ENCODE assay signal across 9 mouse cellular contexts in the genomic region with DNA sequence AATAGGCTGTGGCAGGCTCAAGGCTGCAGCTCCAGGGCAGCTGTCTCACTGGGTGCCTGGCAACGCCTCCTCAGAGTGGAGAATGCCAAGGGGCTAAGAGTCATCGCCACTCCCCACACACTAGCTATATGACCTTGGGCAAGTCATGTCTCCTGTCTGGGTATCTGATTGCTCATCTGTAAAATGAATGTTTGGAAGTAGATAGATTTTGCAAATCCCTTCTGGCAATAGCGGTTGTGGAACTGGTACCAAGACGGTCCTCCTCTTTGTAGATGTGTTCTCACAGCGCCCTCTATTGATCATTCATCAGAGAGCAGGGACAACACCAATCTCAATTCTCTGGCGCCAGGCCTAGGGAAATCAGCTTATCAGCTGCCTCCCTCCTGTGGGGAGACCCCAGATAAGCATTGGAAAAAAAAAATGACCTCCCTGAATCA. TPM values are rescaled to one million over a fixed set of nuclear protein-coding genes. Genes with fewer than 3 reads are reported as not detected.
DNase-seq lines count a peak whose midpoint lies in the region; ATAC-seq lines count a peak whose summit lies in the region.
"Had no signal": no experiment of that assay in that cellular context is flagged by ENCODE, and none has a peak within 500 bp of the region (broad histone marks: within the 10 kb centered on the region; RNA-seq: fewer than 3 reads in every experiment).

No protein-coding gene starts in this region.

- no peak overlapping the region for H3K27ac ChIP-seq in neural tube, embryonic 11.5 days (ENCODE audit: low read depth, low read length)
- H3K27ac ChIP-seq: embryonic facial prominence, embryonic 13.5 days had no signal

- peak; percentile 4 for DNase-seq in 3134 (ENCODE audit: extremely low read depth, insufficient read length, low spot score)
- peak; percentile 30 for DNase-seq in NIH3T3 (ENCODE audit: low read depth)
- peak; percentile 76 to 83 for DNase-seq in cerebellum, postnatal 10 days
- peak; percentile 52 to 67 for DNase-seq in layer of hippocampus, postnatal 36 days
- peak; percentile 70 for DNase-seq in neural tube, embryonic 11.5 days (ENCODE audit: low spot score)
- DNase-seq in thymus, adult 18-20 months: no peak
- DNase-seq in lung, postnatal 10 days: no peak

- no peaks in the 10 kb centered on the region for H3K36me3 ChIP-seq in neural tube, embryonic 11.5 days (ENCODE audit: control insufficient read depth, insufficient read depth, low read length)
- H3K36me3 ChIP-seq: embryonic facial prominence, embryonic 13.5 days had no signal

- peak; percentile 53 to 62; a peak in 1 of 4 replicates for ATAC-seq in hematopoietic stem cell, adult 5-6 weeks (replicated peaks in 1 of 2; ENCODE audit: insufficient read depth in 1 of 2, low FRiP score in 2 of 2, low TSS enrichment in 1 of 2, low read depth in 1 of 2, poor library complexity in 2 of 2, severe bottlenecking in 2 of 2)
- ATAC-seq in neural tube, embryonic 11.5 days (ENCODE audit: insufficient read depth, low FRiP score, low TSS enrichment): peak; percentile 69

- no peaks in the 10 kb centered on the region for H3K9me3 ChIP-seq in neural tube, embryonic 11.5 days (ENCODE audit: control insufficient read depth, low read length)
- H3K9me3 ChIP-seq: embryonic facial prominence, embryonic 13.5 days had no signal

- no peaks in the 10 kb centered on the region for H3K4me1 ChIP-seq in neural tube, embryonic 11.5 days (ENCODE audit: control insufficient read depth, insufficient read depth, low read length)
- H3K4me1 ChIP-seq: embryonic facial prominence, embryonic 13.5 days had no signal

- H3K9ac ChIP-seq in neural tube, embryonic 11.5 days (ENCODE audit: low read length): no peak overlapping the region
- H3K9ac ChIP-seq: embryonic facial prominence, embryonic 13.5 days had no signal

- H3K4me3 ChIP-seq in neural tube, embryonic 11.5 days (ENCODE audit: low read depth, low read length): no peak overlapping the region
- H3K4me3 ChIP-seq: embryonic facial prominence, embryonic 13.5 days had no signal

- 23% methylated on average over 6 of the region's 6 CpGs for WGBS in neural tube, embryonic 11.5 days

- no peaks in the 10 kb centered on the region for H3K27me3 ChIP-seq in neural tube, embryonic 11.5 days (ENCODE audit: control insufficient read depth, insufficient read depth, low read length)
- H3K27me3 ChIP-seq: embryonic facial prominence, embryonic 13.5 days had no signal

- no peak overlapping the region for H3K4me2 ChIP-seq in neural tube, embryonic 11.5 days (ENCODE audit: low read depth)
- H3K4me2 ChIP-seq: embryonic facial prominence, embryonic 13.5 days had no signal

RNA-seq across cellular contexts. Expression of a gene that starts 31.9 kb away (rescaled TPM):
- not detected in 2 replicates for total RNA-seq in hematopoietic stem cell, adult 5-6 weeks (2017)
- total RNA-seq in layer of hippocampus, postnatal 36 days (2021): not detected
- polyA plus RNA-seq in neural tube, embryonic 11.5 days (2014; fragmentation: Nextera tagmentation; extraction: Ambion mirVana): not detected in 2 replicates
- polyA plus RNA-seq: embryonic facial prominence, embryonic 13.5 days had no signal

RNA-seq across cellular contexts. Expression of a gene that starts 51.9 kb away (rescaled TPM):
- not detected in 2 replicates for total RNA-seq in hematopoietic stem cell, adult 5-6 weeks (2017)
- not detected for total RNA-seq in layer of hippocampus, postnatal 36 days (2021)
- polyA plus RNA-seq in neural tube, embryonic 11.5 days (2014; fragmentation: Nextera tagmentation; extraction: Ambion mirVana): not detected in 2 replicates
- polyA plus RNA-seq: embryonic facial prominence, embryonic 13.5 days had no signal

Comparison
In these comparisons a context has a peak if more than half of its experiments do, and no peak if none do; other contexts are left out.
1. DNase-seq: peak in 3134 (single experiment), NIH3T3 (single experiment), cerebellum, postnatal 10 days (2 of 2), layer of hippocampus, postnatal 36 days (2 of 2) and neural tube, embryonic 11.5 days (single experiment); none in thymus, adult 18-20 months (0 of 2) and lung, postnatal 10 days (single experiment).